Mouse (Mus musculus): ENCODE results near the gene Prrt1.

Gene Prrt1

DNA sequence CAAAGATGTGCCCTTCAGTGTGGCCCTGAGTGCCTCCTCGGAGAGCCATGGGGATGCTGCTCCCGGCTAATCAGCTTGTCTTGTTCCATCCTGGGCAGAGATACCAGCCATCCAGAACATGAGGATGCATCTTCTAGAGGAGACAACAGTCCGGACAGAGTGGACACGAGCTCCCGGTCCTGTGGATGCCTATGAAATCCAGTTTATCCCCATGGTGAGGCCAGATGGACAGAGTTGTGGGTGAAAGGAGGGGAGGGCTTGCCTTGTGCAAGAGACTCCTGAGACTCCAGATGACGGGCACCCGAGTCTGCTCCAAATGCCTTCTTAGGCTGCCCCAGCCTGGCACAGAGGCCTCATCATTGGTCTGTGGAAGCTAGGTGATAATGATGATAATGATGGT, 43.8 kb downstream of the Prrt1 start:
- no peak for DNase-seq

- no peak for DNase-seq
These were observed 45.3 kb downstream of the Prrt1 start for GRCm38 (mm10) chr17:34674524-34675204.

GRCm38 (mm10) chr17:34675205-34676092, 46.1 kb downstream of the Prrt1 start:
- no peak for DNase-seq

- DNase-seq, result no peak
These were observed 46.7 kb downstream of the Prrt1 start for GRCm38 (mm10) chr17:34676093-34676460.

GRCm38 (mm10) chr17:34676671-34677070, 47.3 kb downstream of the Prrt1 start:
- DNase-seq, result no peak

- no peak for DNase-seq
These were observed 50.9 kb downstream of the Prrt1 start for GRCm38 (mm10) chr17:34680191-34680590.

- no peak for DNase-seq
These were observed 51.3 kb downstream of the Prrt1 start for GRCm38 (mm10) chr17:34680621-34681020.

DNA sequence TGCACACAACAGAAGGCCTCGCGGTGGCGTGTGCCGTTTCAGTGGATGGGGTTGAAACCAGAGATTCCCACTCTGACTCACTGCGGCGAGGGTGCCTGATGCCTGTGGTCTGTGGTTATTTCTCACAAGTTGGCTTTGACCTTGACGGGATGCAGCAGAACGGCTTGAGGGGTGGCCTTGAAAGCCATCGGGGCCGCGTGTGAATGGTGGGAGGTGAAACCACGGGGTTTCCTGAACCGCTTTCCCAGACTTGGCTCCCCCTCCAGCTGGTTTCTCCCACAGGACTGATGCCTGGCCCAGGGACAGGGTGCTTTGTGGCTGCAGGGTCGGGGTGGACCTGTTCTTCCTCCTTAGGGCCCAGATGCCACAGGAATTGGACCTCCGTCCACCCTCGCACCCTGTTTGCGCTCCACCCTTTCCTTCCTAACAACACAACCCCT, 51.8 kb downstream of the Prrt1 start:
- DNase-seq, result peak; percentile 59

DNA sequence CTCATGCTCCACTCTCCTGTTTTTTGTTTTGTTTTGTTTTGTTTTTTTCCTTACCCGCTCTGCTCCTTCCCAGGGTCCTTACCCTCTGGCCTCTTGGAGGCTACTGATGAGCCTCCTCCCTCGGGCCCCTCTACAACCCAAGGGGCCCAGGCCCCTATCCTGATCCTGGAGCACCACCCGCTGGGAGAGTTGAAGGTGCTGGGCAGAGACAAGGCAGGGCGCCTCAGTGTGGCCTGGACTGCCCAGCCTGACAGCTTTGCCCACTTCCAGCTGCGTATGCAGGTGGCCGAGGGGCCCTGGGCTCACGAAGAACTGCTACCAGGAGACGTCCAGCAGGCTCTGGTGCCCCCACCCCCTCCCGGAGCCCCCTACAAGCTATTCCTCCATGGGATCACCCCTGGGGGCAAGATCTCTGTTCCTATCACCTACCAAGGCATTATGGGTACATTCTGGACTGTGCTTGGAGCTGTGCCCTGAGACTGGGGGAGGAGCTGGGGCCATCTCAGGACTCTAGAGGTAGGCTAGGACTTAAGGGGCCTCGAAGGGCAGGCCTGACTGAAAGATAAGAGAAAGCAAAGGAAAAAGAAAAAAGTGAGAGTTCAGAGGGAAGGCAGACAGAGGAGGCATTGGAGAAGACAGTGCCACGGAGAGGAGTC, 52.7 kb downstream of the Prrt1 start:
- DNase-seq, result peak; percentile 40
